Mouse (Mus musculus) olfactory bulb, adult 2 months (tissue): ENCODE data around the gene Cables2.

Experiments used
- CTCF ChIP-seq: fragments of 200-500 bp; IDR thresholded peaks from 2 replicates; pipeline ENCODE4 v1.5.1; 2012; ENCODE audit warnings: low read depth, mild to moderate bottlenecking, low read length, moderate library complexity; ENCODE audit not compliant: insufficient read depth
- POLR2A ChIP-seq: fragments of 200-500 bp; IDR thresholded peaks from 2 replicates; pipeline ENCODE4 v1.6.1; 2012; ENCODE audit warnings: mild to moderate bottlenecking, low read depth, low read length, moderate library complexity; ENCODE audit not compliant: insufficient read depth

- no peak for TF ChIP-seq CTCF
- TF ChIP-seq POLR2A, result no peak
These were observed 27.5 kb upstream of the Cables2 start for GRCm38 (mm10) chr2:180300771-180301170.
